ENCODE assay signal across 23 mouse cellular contexts in the genomic region with DNA sequence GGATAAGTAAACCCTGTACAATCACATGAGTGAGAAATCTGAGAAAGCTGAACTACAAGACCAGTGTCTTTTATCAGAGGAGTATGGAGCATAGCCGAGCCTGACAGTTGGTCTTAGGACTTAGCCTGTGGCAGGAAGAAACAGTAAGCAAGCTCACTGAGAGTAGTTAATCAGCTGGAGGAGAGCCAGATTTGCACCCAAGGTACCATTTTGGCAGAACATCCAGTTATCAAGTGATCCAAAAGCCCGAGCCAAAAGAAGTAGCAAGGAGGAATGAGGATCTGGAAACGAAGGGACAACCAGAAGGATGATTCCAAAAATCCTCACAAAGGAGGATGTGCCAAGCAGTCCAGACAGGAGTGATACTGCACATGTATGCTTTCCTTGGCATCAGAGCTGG.
A peak's percentile ranks its signal among the peaks of the same experiment; 100 is the strongest.
DNase-seq lines count a peak whose midpoint lies in the region; ATAC-seq lines count a peak whose summit lies in the region.
"Had no signal": no experiment of that assay in that cellular context is flagged by ENCODE, and none has a peak within 500 bp of the region (broad histone marks: within the 10 kb centered on the region; RNA-seq: fewer than 3 reads in every experiment).

No protein-coding gene starts in this region.

- no peaks in the 10 kb centered on the region for H3K9me3 ChIP-seq in hindbrain, embryonic 11.5 days (ENCODE audit: control insufficient read depth, low read length)
- H3K9me3 ChIP-seq: forebrain, embryonic 10.5 days; forebrain, embryonic 13.5 days; G1E; hindbrain, embryonic 13.5 days; intestine, embryonic 15.5 days had no signal

- no peak overlapping the region for H3K9ac ChIP-seq in hindbrain, embryonic 11.5 days (ENCODE audit: low read depth, low read length)
- H3K9ac ChIP-seq: forebrain, embryonic 13.5 days; hindbrain, embryonic 13.5 days; intestine, embryonic 15.5 days had no signal

- WGBS in hindbrain, embryonic 11.5 days, result 96% methylated on average over 3 of the region's 3 CpGs

- H3K36me3 ChIP-seq in hindbrain, embryonic 11.5 days (ENCODE audit: control insufficient read depth, insufficient read depth, low read length), result no peaks in the 10 kb centered on the region
- H3K36me3 ChIP-seq: forebrain, embryonic 10.5 days; G1E; hindbrain, embryonic 13.5 days; intestine, embryonic 15.5 days had no signal

- ATAC-seq in hindbrain, embryonic 11.5 days (ENCODE audit: low FRiP score), result no peak
- ATAC-seq: forebrain, embryonic 13.5 days; forebrain, embryonic 16.5 days; hindbrain, embryonic 16.5 days; intestine, embryonic 15.5 days; Patski had no signal

- no peak overlapping the region for H3K4me2 ChIP-seq in hindbrain, embryonic 11.5 days (replicated peaks; ENCODE audit: low read depth, low read length)
- H3K4me2 ChIP-seq: forebrain, embryonic 13.5 days; heart, embryonic 11.5 days; hindbrain, embryonic 13.5 days; intestine, embryonic 15.5 days had no signal

- no peak overlapping the region for H3K4me3 ChIP-seq in hindbrain, embryonic 11.5 days (ENCODE audit: low read depth, low read length)
- H3K4me3 ChIP-seq: forebrain, embryonic 10.5 days; forebrain, embryonic 13.5 days; hindbrain, embryonic 13.5 days; intestine, embryonic 15.5 days had no signal

- no peaks in the 10 kb centered on the region for H3K4me1 ChIP-seq in hindbrain, embryonic 11.5 days (replicated peaks; ENCODE audit: control insufficient read depth, insufficient read depth, low read length)
- H3K4me1 ChIP-seq: forebrain, embryonic 10.5 days; forebrain, embryonic 13.5 days; hindbrain, embryonic 13.5 days; intestine, embryonic 15.5 days had no signal

- peak; percentile 25 for DNase-seq in cerebellum, adult 11-12 months
- no peak for DNase-seq in cerebellum, adult 8-10 months
- peak; percentile 5 for DNase-seq in testis, postnatal 14 days (ENCODE audit: low spot score)
- no peak for DNase-seq in testis, postnatal 10 days (ENCODE audit: low spot score)
- peak; percentile 48 for DNase-seq in cerebellum, adult 9-10 months
- DNase-seq in cerebellum, postnatal 14 days, result peak; percentile 56 to 79
- DNase-seq in adrenal gland, postnatal 14 days, result no peak
- DNase-seq in hindbrain, embryonic 11.5 days (ENCODE audit: low spot score), result no peak
- DNase-seq: adrenal gland, postnatal 10 days; B cell, adult 2 months; gastrocnemius, postnatal 14 days; heart, adult 11 months; kidney, adult 11 months had no signal

- no peaks in the 10 kb centered on the region for H3K27me3 ChIP-seq in hindbrain, embryonic 11.5 days (ENCODE audit: control insufficient read depth, insufficient read depth, low read length)
- H3K27me3 ChIP-seq: CH12.LX; forebrain, embryonic 13.5 days; hindbrain, embryonic 13.5 days; intestine, embryonic 15.5 days had no signal

- H3K27ac ChIP-seq in hindbrain, embryonic 11.5 days (ENCODE audit: low read depth, low read length), result no peak overlapping the region
- H3K27ac ChIP-seq: forebrain, embryonic 10.5 days; forebrain, embryonic 13.5 days; hindbrain, embryonic 13.5 days; intestine, embryonic 15.5 days had no signal

Comparison
In these comparisons a context has a peak if more than half of its experiments do, and no peak if none do; other contexts are left out.
1. DNase-seq: peak in cerebellum, adult 11-12 months (single experiment), testis, postnatal 14 days (single experiment), cerebellum, adult 9-10 months (single experiment) and cerebellum, postnatal 14 days (2 of 2); none in cerebellum, adult 8-10 months (single experiment), testis, postnatal 10 days (single experiment), adrenal gland, postnatal 14 days (single experiment) and hindbrain, embryonic 11.5 days (single experiment).